Mouse (Mus musculus) cerebellum, postnatal 4 days (tissue): ENCODE data around the gene Inpp5a.

Experiments
- DNase-seq, 2 experiments: peaks; one replicate each; pipeline ENCODE4 v3.0.0; 2022; ENCODE audit warnings: low spot score in 2 of 2, mixed read lengths in 1 of 2

Gene Inpp5a

DNA sequence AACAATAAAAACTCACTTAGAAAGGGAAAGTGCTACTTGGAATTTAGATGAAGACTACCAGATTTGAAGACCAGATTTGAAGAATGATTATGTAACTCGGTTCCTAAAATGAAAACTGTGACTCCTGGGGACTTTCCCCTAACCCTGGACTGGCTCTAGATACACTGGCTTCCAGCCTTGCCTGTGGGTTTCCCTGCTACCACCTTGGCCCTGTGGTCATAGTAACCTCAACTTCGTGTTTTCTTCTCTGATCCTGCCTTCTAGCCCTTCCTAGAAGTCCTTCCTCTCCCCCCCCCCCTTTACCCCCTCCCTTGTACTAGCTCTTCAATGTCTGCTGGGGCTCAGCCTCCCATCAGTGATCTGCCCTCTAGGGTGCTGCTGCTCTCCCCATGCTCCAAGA lies 87.8 kb downstream of the Inpp5a start:
- no peak for DNase-seq

DNA sequence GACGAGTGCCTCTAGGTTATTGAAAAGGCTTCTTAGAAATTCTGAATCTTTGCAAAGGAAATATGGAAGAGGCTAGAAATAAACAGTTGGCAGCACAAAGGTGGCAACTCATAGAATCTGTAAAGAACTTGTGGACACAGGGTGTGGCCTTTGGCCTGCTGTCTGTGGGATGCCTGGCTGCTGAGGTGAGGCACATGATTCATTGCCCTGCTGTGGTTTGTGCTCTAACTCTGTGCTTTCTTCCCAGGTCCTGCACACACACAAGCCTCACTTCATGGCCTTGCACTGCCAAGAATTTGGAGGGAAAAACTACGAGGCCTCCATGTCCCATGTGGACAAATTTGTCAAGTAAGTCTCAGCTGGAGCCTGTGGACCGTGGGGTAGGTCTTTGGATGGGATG lies 88.8 kb downstream of the Inpp5a start:
- DNase-seq = no peak

DNA sequence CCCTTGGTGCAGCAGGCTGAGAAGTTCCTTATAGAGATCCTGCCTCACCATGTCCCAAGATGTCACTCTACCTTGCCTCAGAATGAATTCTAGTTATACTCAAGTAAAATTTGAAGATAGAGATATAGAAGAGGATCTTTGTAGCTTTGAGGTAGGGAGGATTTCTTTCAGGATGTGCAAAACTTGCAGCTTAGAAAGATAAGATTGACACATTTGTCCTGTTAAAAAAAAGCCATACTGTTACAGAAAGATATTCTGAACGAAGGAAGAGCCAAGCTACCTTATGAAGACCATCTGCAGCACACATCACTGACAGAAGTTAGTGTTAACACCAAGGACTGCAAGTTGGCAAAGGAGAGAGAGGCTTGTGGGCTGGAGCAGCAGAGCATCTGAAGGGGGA lies 90.2 kb downstream of the Inpp5a start:
- DNase-seq = no peak

DNA sequence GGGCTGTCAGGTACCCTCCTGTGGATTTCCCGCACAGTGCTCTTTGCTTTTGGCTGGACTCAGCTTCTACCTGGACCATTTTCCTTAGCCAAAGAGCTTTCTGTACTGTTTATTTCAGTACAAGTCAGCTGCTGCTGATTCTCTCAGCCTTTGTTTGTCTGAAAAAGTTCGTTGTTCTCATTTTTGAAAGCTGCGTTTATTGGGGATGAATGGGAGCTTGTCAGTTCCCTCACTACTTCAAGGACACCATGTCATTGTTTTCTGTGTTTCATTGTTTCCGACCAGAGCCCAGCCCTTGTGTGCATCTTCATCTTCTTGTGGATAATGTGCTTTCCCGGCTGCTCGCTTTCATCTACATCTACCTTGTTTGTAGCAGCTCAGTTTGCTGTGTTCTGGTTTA lies 90.7 kb downstream of the Inpp5a start:
- no peak for DNase-seq

DNA sequence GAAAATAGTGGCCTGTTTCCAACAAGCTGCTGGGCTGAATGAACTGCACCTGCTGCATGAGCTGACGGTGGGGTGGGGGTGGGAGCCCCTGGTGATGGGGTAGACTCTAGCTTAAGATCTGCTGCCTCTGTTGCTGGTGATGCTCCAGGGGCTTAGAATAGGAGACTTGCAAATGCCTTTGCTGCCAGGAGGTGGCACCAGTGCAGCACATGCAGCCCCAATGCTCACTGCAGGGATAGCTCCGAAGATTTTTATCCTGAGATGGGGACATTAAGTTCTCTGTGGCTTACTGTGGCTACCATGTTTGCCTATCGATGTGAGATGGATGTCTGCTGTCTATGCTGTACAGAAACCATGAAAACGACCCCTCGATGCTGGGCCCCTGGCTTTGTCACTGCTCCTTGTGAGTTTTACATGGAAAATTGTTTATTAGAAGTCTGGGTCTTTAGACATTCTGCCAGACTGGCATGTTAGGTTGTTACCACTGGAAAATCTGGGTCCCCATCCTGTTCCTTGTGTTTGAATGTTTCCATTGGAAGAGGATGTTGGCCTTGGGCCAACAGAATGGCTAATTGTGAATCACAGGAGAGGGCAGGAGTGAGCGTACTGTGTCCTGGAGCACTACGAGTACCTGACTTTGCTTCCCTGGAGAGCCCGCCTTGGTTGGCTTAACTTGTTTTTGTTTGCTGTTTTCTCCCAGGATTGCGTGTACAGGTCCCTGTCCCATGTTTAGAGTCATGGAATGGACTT lies 95.5 kb downstream of the Inpp5a start:
- peak; percentile 53 to 56 for DNase-seq

DNA sequence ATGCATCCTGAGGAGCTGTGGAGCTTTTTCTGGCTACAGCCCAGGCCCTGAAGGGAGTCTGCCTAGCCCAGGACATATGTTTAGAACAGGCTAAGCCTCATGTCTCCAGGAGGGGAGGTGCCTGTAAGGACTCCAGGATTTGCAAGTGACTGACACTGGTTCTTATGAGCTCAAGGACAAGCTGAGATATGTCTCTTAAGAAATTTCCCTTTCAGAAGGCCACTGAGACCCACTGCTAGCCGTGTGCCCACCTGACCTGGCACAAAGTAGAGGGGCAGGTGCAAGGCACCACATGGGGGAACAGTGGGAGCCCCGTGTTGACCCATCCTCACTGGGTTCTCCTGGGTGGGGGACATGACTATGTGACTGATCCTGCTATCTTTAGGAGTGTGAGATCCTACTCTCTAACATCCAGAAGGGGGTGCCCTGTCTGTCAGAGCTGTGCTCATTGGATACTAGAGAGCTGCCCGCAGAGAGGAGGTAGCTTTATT lies 100.9 kb downstream of the Inpp5a start:
- no peak for DNase-seq

DNA sequence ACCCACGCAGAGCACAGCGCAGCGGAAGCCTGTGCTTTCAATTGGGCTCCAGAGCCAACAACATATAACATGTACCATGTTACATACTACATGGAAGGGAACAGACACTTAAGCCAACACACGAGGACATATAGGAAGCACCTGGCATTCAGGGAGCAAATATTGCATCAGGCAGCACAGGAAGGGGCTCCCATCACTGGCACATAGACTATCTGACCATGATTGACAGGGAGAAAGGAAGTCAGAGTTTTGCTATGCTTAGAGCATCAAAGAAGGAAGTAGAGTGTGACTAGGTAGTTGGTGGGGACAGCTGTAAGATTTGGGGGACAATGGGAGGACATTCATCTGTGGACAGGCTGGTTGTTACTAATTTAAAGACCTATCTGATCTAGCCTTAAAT lies 103.4 kb downstream of the Inpp5a start:
- no peak for DNase-seq

DNA sequence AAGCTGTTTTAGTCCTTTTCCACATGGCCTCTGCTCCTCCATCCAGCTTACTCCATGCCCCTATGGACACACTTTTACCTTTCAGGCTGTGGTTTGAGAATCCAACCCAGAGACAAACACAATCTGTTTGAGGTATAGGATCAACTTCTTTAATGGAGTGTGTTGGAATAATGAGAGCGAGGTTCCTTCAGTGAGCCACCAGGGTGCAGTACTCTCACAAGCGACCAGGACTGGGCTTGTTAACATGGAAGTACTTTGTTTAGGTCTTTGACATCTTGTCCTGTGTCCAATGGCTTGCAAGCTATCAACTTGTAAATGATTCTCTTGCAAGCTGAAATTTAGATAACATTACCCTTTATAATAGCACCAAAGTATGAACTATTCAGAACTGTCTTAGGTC lies 104.0 kb downstream of the Inpp5a start:
- DNase-seq = no peak

DNA sequence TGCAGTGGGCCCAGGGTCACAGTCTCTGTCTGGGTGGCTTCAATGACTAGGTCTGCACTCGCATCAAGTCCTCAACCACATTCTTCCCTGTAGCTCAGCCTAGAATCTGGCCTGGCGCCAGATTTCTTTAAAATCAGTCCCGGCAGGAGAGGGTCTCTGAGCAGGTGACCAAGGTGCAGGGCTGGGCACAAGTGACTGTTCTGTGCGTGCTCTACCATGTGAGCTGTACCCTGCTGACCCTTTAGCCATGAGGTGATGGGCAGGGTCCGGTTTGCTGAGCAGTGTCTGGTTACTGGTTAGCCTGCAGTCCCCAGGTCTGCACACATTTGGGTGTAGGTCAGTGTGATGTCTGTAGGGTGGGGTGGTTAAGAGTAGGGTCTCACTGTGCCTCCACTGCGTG lies 106.9 kb downstream of the Inpp5a start:
- DNase-seq = no peak

DNA sequence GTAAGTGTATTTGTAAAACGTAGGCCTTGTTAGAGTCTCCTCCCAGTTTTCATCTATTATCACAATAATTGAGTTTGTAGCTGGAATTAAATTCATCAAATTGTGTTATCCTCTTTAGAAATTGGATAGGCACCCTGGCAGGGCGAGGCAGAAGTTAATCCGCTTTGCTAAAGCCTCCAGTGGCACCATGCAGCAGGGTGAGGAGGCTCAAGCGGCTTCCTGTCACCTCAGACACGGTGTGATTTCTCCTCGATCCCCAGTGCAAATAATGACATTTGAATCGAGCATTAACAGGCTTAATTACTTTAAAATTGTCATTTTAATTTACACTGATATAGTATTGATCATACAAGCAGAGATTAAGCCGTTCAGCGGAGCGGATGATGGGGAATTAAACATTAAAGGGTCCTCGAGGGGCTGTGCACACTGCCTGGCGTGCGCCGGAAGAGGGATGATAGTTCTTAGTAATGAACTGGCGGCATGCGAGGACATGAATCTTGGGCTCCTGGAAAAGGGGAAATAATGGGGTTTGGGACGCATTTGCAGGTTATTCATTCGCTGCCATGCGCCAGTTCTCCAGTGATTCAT lies 109.2 kb downstream of the Inpp5a start:
- no peak for DNase-seq

DNA sequence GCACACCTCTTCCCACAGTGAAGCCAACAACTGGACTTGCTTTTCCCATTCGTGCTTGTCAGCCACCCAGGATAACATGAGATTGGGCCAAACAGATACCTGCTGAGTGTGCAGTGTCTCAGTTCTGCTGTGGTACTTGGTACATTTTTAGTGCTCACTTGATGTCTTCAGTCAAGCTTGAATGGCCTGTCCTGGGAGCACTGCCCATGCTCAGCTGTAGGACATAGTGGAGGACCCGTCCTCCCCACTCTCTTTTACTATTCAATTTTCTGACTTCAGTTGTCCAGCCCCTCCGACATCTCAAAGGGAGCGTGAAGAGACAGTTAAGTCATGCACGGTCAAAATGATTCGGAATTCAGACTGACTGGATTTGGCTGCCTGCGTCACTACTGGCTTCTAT lies 115.2 kb downstream of the Inpp5a start:
- no peak for DNase-seq

DNA sequence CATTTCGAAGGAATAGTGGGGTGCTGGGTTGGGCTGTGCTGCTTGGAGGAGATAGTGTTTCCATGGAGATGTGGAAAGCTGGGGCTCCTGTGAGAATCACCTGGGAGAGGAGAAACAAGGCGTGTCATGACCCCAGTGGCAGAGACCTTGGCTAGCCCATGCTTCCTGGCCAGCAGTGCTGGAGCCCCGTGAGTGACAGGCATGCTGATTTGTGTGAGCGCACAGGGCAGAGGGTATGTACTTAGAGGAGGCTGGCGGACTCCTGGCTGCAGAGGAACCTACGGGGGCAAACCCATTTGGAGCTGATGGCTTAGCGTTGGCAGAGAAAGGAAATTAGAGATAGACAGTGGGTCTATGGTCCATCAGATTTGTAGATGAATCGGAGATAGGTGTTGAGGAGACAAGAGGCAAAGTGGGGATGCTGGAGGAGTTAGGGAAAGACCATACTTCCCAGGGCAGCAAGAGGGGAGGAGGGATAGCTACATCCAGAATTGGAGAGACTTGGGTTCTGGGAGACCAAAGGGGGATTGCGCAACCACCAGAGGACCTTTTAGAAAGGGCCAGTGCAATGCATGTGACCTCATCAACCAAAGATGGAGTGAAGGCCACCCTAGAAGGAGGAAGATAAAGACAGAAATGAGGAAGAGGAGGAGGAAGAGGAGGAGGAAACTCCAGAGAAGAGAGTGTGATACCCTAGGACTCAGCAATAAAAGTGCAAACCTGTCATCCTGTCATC lies 117.9 kb downstream of the Inpp5a start:
- no peak for DNase-seq

DNA sequence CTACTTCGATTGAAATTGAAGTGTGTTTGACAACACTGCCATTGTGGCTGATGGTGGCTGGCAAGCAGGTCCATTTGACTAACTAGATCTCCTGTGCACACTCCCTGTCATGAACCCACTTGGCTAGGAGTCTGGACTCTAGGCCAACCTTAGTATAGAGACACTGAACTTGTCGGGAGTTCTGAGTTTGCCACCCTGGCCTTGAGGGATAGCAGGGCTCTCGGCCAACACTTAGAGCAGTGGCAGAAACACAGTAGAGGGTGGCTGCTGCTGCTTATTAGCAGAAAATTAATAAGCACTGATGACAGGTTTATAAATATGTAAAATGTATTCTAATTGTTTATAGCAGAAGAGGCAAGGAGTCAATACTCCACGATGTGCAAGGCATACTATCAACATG lies 120.0 kb downstream of the Inpp5a start:
- no peak for DNase-seq

DNA sequence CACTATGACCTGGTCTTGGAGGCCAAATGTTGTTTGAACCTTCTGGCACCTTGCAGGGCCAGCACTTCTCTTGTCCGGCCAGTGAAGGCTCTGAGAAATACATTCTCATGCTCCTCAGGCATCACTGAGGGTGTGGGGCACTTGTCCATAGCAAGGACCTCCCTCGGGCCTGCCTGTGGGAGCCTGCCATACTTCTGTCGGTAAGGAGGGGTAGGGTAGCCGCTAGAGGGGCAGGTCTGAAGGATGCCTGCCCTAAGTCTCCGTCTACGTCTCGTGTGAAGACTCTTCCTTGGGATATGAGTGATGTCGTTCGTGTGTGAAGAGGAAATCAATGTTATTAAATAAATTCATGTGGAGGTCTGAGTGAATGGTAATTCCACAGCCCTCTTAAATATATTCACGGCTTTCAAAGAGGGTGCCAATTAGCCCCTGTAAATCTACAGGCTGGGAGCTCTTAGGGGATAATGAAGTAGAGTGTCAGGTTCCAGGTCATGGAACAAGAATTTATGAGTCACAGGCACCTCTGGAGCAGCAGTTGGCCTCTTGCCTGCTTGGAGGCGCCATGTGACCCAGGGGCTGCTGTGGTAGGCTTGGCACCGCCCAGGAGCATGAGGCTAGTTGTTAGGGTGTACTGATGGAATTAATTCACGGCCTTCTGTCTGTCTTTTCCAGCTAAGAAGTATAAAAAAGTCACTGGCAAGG lies 127.2 kb downstream of the Inpp5a start:
- DNase-seq = no peak

DNA sequence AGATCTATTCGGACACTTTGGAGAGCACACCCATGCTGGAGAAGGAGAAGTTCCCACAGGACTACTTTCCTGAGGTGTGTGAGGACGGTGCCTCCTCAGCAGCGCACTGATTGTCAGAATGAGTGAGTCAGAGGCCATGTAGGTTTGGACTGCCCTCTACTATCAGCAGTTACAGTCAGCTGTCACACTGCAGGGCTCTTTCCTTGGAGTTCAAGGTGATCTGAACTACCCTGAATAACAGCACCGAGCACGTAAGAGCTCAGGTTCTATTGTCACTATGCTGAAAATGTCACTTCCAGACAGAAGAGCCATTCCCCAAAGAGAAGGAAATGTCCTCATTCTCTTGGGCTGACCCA lies 127.7 kb downstream of the Inpp5a start:
- DNase-seq = no peak

DNA sequence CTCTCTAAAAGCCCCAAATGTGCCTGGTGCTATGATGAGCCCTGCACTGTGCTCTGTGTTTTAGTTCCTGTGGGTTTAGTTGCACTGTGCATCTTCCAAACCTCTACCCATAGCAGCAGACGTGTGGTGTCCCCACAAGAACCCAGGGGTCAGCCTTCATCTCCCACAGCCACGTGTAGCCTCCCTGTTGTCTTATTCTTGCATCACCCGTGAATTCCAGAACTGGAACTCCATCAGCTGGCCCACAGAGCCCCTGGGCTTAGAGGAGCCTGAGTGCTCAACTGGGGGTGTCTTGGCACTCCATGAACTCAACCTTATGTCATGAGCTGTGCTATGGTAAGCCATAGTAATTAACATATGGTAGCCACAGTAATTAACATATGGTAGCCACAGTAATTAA lies 129.4 kb downstream of the Inpp5a start:
- no peak for DNase-seq

DNA sequence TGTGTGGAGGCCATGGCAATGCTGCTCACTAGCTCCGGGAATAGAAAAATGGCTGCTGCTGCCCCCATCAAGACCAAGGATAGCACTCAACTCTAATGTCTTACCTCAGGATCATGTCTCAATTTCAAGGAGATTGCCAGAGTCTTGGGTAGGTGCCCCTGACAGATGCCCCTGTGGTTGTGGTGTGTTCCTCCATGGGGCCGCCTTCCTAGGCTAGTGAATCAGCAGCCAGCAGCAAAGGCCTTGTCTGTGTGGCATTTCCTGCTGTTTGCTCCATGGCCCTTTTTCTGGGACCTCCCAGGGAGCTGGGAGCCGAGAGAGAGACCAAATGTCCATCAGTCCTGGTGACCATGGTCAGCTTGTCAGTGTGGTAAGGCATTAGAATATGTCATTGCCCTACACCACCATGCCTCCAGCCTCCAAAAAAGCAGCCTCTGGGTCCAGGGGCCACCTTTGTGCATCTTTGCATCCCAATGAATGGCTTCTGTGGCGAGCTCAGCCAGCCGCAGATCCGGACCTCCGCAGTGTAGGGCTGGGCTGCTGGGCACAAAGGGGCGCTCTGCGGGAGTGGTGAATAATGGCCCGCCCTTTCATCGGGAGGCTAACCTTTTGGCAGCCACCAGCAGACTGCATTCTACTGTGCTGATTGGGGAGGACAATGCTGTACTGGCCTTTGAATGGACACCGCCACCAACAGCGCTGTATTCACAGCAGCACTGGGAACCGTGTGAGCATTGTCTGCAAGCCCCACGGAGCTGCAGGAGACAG lies 139.6 kb downstream of the Inpp5a start:
- DNase-seq = no peak

DNA sequence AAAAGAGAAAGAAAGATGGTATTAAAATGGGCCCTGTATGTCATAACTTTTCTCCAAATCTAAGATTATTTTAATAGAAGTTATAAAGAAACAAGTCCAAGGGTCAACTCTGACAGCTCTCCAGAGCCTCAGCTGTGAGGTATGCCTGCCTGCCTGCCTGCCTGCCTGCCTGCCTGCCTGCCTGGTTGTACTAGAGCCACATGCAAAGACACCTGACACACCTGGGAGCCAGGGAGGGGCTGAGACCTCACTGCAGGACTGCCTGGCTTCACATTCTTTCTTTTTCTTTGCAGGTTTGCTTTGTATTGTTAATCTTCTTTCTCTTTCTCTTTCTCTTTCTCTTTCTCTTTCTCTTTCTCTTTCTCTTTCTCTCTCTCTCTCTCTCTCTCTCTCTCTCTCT lies 140.3 kb downstream of the Inpp5a start:
- DNase-seq = no peak

DNA sequence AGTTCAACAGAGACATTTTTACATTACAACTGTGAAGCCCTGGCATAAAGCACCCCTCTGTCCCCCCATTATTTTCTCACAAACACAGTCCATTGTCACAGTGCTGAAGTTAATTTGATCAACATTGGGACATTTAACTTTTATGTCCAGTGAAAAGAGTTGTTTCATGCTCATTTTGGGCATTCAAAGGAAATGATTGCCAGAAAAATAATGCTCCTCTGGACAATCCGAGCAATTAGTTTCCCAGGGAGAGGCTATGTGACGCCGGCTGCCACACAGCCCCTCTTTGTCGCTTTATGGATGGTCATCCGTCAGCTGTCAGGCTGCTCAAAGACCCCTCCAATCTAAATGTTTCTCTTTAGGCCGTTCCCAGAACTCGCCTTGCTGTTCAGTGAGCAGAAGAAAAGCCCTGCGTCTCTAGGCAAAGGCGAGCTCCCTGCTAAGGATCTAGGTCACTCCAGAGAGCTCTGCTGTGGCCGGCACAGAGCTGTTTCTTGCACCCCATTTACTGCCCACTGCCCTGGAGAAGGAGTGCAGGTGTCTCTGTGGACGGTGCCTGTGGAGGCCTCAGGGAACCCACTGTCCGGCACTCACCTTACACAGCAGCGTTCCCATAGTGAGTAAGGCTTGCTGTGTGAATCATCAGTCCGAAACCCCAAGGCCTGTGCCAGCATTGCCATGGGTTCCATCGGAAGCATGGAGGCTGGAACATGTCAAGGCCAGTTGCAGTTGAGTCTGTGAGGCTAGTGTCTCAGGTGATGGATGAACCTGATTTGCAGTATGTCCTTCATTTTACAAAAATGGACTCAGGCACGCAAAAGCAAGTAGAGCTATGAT lies 141.9 kb downstream of the Inpp5a start:
- no peak for DNase-seq

DNA sequence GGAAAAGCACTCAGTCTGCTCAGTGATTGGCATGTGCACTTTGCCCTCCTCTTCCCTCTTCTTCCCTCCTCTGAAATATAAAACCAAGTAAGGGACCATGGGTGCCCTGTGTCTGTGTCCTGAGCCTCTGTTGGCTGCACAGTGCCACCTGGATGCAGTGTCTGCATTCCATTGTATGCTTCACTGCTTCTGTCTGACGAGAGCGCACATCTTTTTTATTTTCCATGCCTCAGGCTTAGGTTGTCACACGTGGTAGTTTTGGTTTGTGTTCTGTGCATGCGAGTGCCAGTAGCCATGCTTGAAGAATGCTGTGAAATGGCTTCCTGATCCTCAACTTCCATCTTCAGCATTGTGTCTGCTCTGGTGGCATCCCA lies 142.5 kb downstream of the Inpp5a start:
- no peak for DNase-seq

DNA sequence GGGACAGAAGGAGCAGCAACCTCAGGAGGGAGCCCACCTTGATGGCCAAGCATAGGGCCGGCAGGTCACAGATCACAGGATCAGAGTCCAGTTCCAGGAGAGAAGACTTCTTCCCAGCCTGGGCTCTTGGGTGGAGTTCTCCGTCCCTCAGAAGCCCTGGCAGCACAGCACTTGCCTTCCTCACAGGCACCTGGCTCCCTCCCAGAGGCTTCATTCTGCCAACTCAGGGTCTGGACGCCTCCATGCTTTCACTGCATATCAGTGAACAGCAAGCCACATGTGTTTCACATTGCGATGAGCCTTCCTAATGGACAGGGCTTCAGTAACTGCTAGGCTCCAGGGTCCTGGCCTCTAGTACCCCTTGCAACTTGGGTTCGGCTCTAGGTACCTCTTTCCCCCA lies 147.4 kb downstream of the Inpp5a start:
- no peak for DNase-seq
